Mouse (Mus musculus): ENCODE data around the gene E130311K13Rik. TPM values are rescaled to one million over a fixed set of nuclear protein-coding genes. Genes with fewer than 3 reads are reported as not detected.

E130311K13Rik gene
- 4.6 and 6.8 TPM in 2 replicates for polyA plus RNA-seq (2014; fragmentation: Nextera tagmentation; extraction: Ambion mirVana)

GRCm38 (mm10) chr3:63928878-63929859, at the start of gene E130311K13Rik:
TSS of gene E130311K13Rik (minus strand) at chr3:63929472.
- Histone ChIP-seq H3K9ac (replicated peaks; ENCODE audit: low read depth, low read length) (peak within 1 kb of the TSS; percentile 88), H3K4me2 (replicated peaks; ENCODE audit: low read depth, low read length) (peak within 1 kb of the TSS; percentile 50), H3K4me1 (ENCODE audit: control insufficient read depth, insufficient read depth, low read length) (no peaks in the 10 kb centered on the region), H3K27ac (ENCODE audit: low read length) (peak within 1 kb of the TSS; percentile 58; the same call in 1 of the 2 replicates), H3K36me3 (ENCODE audit: control insufficient read depth, insufficient read depth, low read length) (no peaks in the 10 kb centered on the region), H3K9me3 (ENCODE audit: control insufficient read depth, low read depth, low read length) (no peaks in the 10 kb centered on the region), H3K4me3 (ENCODE audit: low read depth, low read length) (peak within 1 kb of the TSS; percentile 60), H3K27me3 (ENCODE audit: control insufficient read depth, insufficient read depth, low read length) (no peaks in the 10 kb centered on the region)
- ATAC-seq (ENCODE audit: insufficient number of reproducible peaks, insufficient read depth, low FRiP score, low read depth) = peak; percentile 91
- WGBS = 6% methylated on average over 48 of the region's 48 CpGs

DNA sequence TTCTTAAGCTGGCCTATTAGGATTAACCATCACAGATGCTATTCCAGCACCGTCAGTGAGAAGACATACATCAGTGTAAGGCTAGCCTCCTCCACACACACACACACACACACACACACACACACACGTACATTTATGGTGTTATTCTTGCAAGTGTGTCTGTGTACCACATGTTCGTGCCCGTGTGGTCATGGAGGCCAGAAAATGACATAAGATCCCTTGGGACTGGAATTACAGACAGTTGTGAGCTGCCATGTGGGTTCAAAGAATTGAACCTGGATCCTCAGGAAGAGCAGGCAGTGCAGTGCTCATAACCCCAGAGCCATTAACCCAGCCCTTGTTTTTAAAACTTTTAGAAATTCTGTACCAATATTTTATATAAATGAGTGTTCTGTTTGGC, 48.6 kb upstream of the E130311K13Rik start:
- no peak for ATAC-seq (ENCODE audit: insufficient number of reproducible peaks, insufficient read depth, low FRiP score, low read depth)
- WGBS = 74% methylated on average over 4 of the region's 4 CpGs
- Histone ChIP-seq H3K27ac (ENCODE audit: low read length) (no peak overlapping the region), H3K4me3 (ENCODE audit: low read depth, low read length) (no peak overlapping the region), H3K27me3 (ENCODE audit: control insufficient read depth, insufficient read depth, low read length) (no peaks in the 10 kb centered on the region), H3K4me1 (ENCODE audit: control insufficient read depth, insufficient read depth, low read length) (peaks cover 8% of the 10 kb centered on the region), H3K9me3 (ENCODE audit: control insufficient read depth, low read depth, low read length) (no peaks in the 10 kb centered on the region), H3K9ac (replicated peaks; ENCODE audit: low read depth, low read length) (no peak overlapping the region), H3K4me2 (replicated peaks; ENCODE audit: low read depth, low read length) (peak overlapping the region; percentile 76; the same call in 1 of the 2 replicates), H3K36me3 (ENCODE audit: control insufficient read depth, insufficient read depth, low read length) (peaks cover 12% of the 10 kb centered on the region)

- H3K36me3 ChIP-seq (ENCODE audit: control insufficient read depth, insufficient read depth, low read length) = peaks cover 5% of the 10 kb centered on the region
- under 1% methylated on average over 67 of the region's 67 CpGs for WGBS
- peak within 1 kb of the TSS; percentile 88 for H3K4me3 ChIP-seq (ENCODE audit: low read depth, low read length)
- peak within 1 kb of the TSS; percentile 91 for H3K27ac ChIP-seq (ENCODE audit: low read length)
- H3K9me3 ChIP-seq (ENCODE audit: control insufficient read depth, low read depth, low read length) = no peaks in the 10 kb centered on the region
- peak within 1 kb of the TSS; percentile 76 for H3K4me2 ChIP-seq (replicated peaks; ENCODE audit: low read depth, low read length)
- peak within 1 kb of the TSS; percentile 92 for H3K9ac ChIP-seq (replicated peaks; ENCODE audit: low read depth, low read length)
- peak; percentile 99 for ATAC-seq (ENCODE audit: insufficient number of reproducible peaks, insufficient read depth, low FRiP score, low read depth)
- H3K4me1 ChIP-seq (ENCODE audit: control insufficient read depth, insufficient read depth, low read length) = peaks cover 8% of the 10 kb centered on the region
- H3K27me3 ChIP-seq (ENCODE audit: control insufficient read depth, insufficient read depth, low read length) = no peaks in the 10 kb centered on the region
Measured at GRCm38 (mm10) chr3:63975955-63976908, 47.0 kb upstream of the E130311K13Rik start, which contains the start of gene Gmps. TSS of gene Gmps (plus strand) at chr3:63976106.

DNA sequence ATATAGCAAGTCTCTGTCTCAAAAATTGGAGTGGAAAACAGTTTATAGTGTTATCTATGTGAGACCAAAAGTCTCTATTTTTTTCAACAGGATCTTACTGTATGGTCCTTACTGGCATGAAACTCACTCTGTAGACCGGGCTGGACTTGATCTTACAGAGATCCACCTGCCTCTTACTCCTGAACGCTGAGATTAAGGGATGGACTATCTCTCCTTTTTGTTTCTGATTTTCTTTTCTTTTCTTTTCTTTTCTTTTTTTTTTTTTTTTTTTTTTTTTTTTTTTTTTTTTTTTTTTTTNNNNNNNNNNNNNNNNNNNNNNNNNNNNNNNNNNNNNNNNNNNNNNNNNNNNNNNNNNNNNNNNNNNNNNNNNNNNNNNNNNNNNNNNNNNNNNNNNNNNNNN, 36.7 kb upstream of the E130311K13Rik start:
- WGBS = 72% methylated on average over 2 of the region's 2 CpGs
- no peak overlapping the region for H3K27ac ChIP-seq (ENCODE audit: low read length)
- H3K9ac ChIP-seq (replicated peaks; ENCODE audit: low read depth, low read length) = no peak overlapping the region
- H3K4me3 ChIP-seq (ENCODE audit: low read depth, low read length) = no peak overlapping the region
- no peaks in the 10 kb centered on the region for H3K9me3 ChIP-seq (ENCODE audit: control insufficient read depth, low read depth, low read length)
- H3K36me3 ChIP-seq (ENCODE audit: control insufficient read depth, insufficient read depth, low read length) = no peaks in the 10 kb centered on the region
- ATAC-seq (ENCODE audit: insufficient number of reproducible peaks, insufficient read depth, low FRiP score, low read depth) = no peak
- H3K4me1 ChIP-seq (ENCODE audit: control insufficient read depth, insufficient read depth, low read length) = peaks cover 8% of the 10 kb centered on the region; the same call in 1 of the 2 replicates
- H3K4me2 ChIP-seq (replicated peaks; ENCODE audit: low read depth, low read length) = no peak overlapping the region
- no peaks in the 10 kb centered on the region for H3K27me3 ChIP-seq (ENCODE audit: control insufficient read depth, insufficient read depth, low read length)

DNA sequence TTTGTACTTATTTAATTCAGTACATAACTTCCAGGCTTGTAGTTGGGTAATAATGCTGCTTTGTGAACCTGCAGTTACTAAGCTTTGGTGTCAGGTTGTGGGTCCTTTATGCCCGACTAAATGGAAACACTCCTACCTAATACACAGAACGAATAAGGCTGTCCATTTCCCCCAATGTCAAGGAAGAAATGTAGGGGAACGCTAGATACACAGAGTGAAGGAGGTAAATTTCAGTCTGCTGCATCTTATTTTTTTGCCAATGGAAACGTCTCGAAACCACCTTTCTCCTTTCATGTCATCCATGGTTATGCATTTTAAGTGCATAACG, 35.6 kb upstream of the E130311K13Rik start:
- Histone ChIP-seq H3K9ac (replicated peaks; ENCODE audit: low read depth, low read length) (no peak overlapping the region), H3K4me2 (replicated peaks; ENCODE audit: low read depth, low read length) (peak overlapping the region; percentile 55), H3K4me3 (ENCODE audit: low read depth, low read length) (peak overlapping the region; percentile 90), H3K27me3 (ENCODE audit: control insufficient read depth, insufficient read depth, low read length) (no peaks in the 10 kb centered on the region), H3K9me3 (ENCODE audit: control insufficient read depth, low read depth, low read length) (no peaks in the 10 kb centered on the region), H3K36me3 (ENCODE audit: control insufficient read depth, insufficient read depth, low read length) (no peaks in the 10 kb centered on the region), H3K27ac (ENCODE audit: low read length) (peak overlapping the region; percentile 45; the same call in 1 of the 2 replicates), H3K4me1 (ENCODE audit: control insufficient read depth, insufficient read depth, low read length) (peaks cover 8% of the 10 kb centered on the region; the same call in 1 of the 2 replicates)
- 78% methylated on average over 6 of the region's 6 CpGs for WGBS
- ATAC-seq (ENCODE audit: insufficient number of reproducible peaks, insufficient read depth, low FRiP score, low read depth) = no peak

GRCm38 (mm10) chr3:63964100-63964921, 35.0 kb upstream of the E130311K13Rik start, which contains the start of gene Slc33a1:
TSS of gene Slc33a1 (minus strand) at chr3:63964768.
- Histone ChIP-seq H3K27ac (ENCODE audit: low read length) (peak within 1 kb of the TSS; percentile 76; the same call in 1 of the 2 replicates), H3K4me1 (ENCODE audit: control insufficient read depth, insufficient read depth, low read length) (peaks cover 8% of the 10 kb centered on the region; the same call in 1 of the 2 replicates), H3K9ac (replicated peaks; ENCODE audit: low read depth, low read length) (peak within 1 kb of the TSS; percentile 73), H3K4me2 (replicated peaks; ENCODE audit: low read depth, low read length) (peak within 1 kb of the TSS; percentile 55), H3K4me3 (ENCODE audit: low read depth, low read length) (peak within 1 kb of the TSS; percentile 90), H3K27me3 (ENCODE audit: control insufficient read depth, insufficient read depth, low read length) (no peaks in the 10 kb centered on the region), H3K9me3 (ENCODE audit: control insufficient read depth, low read depth, low read length) (no peaks in the 10 kb centered on the region), H3K36me3 (ENCODE audit: control insufficient read depth, insufficient read depth, low read length) (no peaks in the 10 kb centered on the region)
- under 1% methylated on average over 69 of the region's 69 CpGs for WGBS
- peak; percentile 98 for ATAC-seq (ENCODE audit: insufficient number of reproducible peaks, insufficient read depth, low FRiP score, low read depth)

DNA sequence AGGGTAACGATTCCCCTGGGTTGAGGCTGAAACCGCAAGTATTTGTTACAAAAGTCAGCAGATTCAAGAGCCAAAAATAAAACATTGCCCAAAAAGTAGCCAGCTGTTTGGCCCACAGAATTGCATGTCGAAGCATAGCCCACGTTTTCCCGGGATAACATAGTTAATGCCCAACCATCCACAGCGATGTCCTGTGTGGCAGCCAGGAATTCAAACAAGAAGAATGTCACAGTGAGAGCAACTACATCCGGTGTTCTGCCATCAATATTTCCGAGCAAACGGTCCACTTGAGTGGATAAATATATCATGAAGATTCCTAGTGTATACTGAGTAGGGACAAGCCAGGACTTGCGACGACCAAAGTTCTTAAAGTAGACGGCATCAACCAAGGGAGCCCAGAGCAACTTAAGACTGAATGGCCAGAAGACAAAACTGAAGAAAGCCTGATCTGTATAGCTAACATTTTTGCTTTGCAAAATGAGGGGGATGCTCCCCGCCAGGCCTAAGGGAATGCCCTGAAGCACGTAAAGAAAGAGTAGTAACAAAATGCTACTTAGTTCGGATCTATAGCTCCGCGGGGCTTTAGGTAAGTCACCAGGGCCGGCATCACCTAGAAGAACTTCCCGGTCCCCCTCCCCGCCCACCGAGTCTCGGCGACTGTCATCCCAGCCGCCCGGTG, 34.3 kb upstream of the E130311K13Rik start:
- H3K9ac ChIP-seq (replicated peaks; ENCODE audit: low read depth, low read length) = peak overlapping the region; percentile 73

More for the DNA sequence above, 34.3 kb upstream of the E130311K13Rik start:
- no peaks in the 10 kb centered on the region for H3K36me3 ChIP-seq (ENCODE audit: control insufficient read depth, insufficient read depth, low read length)
- no peaks in the 10 kb centered on the region for H3K9me3 ChIP-seq (ENCODE audit: control insufficient read depth, low read depth, low read length)
- peaks cover 8% of the 10 kb centered on the region; the same call in 1 of the 2 replicates for H3K4me1 ChIP-seq (ENCODE audit: control insufficient read depth, insufficient read depth, low read length)
- H3K4me2 ChIP-seq (replicated peaks; ENCODE audit: low read depth, low read length) = peak overlapping the region; percentile 55
- H3K4me3 ChIP-seq (ENCODE audit: low read depth, low read length) = peak overlapping the region; percentile 90
- no peak overlapping the region for H3K27ac ChIP-seq (ENCODE audit: low read length)
- ATAC-seq (ENCODE audit: insufficient number of reproducible peaks, insufficient read depth, low FRiP score, low read depth) = no peak
- H3K27me3 ChIP-seq (ENCODE audit: control insufficient read depth, insufficient read depth, low read length) = no peaks in the 10 kb centered on the region
- whole genome bisulfite sequencing = 5% methylated on average over 25 of the region's 25 CpGs

All from stomach, embryonic 14.5 days (tissue).